Mouse (Mus musculus) liver, adult 2 months (tissue): Measurements from ENCODE around the gene Sertad2.

ENCODE experiments used
- CTCF ChIP-seq: fragments of 200-500 bp; IDR thresholded peaks from 2 replicates; pipeline ENCODE4 v1.5.1; 2011; ENCODE audit warnings: low read depth, low read length, control low read depth
- POLR2A ChIP-seq: fragments of 200-500 bp; IDR thresholded peaks from 2 replicates; pipeline ENCODE4 v1.6.1; 2011; ENCODE audit warnings: low read length, control low read depth; ENCODE audit not compliant: insufficient read depth; ENCODE audit errors: extremely low read depth

- TF ChIP-seq POLR2A (no peak), CTCF (no peak)
Measured at GRCm38 (mm10) chr11:20522750-20523149, 20.3 kb upstream of the Sertad2 start.
